Mouse (Mus musculus) layer of hippocampus, adult 11-12 months (tissue): ENCODE data around the gene Caskin1.
A peak's percentile ranks its signal among the peaks of the same experiment; 100 is the strongest.
"Not testable (repeated sequence)": the region's sequence is repeated elsewhere in the genome, so short reads cannot be mapped to it uniquely, and the experiment has no call there.

Experiments
- DNase-seq: peaks from one replicate; pipeline ENCODE4 v3.0.0; 2022; ENCODE audit warnings: low spot score

Caskin1 gene

DNA sequence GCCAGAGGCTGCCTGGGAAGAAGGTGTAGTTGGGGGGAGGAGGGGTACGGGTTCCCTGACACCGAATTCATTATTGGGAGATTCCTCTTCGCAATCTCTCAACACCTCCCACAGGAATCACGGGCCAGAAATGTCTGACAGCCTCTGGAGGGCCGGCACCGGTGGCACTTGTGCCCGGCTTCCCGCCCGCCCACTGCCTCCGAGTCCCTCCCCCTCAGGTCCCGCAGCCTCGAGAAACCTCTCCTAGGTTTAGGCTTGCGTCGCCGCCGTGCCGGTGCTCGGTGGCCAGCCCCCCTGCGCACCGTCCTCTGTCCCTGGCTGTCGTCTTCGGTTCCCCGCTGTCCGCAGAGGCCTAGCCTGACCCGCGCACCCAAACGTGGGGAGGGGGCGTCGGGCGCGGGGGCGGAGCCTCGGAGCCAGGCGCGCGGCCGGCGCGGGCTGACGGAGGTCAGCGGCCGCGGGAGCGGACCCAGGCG is at the start of gene Caskin1:
Gene Caskin1, plus strand, starts transcription at position 416 of the 476 bp plus-strand sequence.
- DNase-seq: no peak

DNA sequence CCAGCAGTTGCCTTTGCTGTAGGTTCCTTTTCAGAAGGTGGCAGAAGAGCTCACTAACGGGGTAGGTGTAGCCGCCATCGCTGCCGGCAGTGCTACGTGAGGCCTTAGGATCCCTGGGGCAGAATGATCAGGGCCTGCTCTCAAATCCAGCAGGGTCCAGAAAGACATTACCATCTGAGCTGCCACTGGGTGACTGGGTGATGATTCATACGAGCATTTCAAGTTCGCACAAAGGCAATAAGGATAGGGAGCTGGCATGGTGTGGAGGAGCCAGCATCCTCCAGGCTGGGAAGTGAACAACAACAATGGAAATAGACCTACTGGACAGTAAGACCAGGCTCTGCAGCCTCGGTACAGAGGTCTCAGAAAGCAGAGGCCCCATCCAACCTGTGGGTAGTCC is 48.0 kb upstream of the Caskin1 start:
- DNase-seq: no peak

DNA sequence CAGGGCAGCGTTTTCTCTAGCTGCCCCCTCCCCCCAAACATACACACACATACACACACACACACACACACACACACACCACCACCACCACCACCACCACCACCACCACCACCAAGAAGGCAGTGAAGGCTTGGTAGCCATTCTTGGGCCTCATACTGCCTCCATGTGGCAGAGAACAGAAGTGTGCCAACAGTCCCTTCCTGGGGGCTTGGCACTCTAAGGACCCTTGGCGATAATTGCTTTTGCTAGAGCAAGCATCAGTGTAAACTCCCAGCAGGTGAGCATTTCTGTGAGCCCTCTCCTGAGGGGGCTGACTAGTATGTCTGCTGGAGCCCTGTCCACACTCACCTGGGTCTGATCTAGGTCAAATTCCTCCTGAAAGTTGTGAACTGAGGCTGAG is 47.3 kb upstream of the Caskin1 start:
- no peak for DNase-seq

DNA sequence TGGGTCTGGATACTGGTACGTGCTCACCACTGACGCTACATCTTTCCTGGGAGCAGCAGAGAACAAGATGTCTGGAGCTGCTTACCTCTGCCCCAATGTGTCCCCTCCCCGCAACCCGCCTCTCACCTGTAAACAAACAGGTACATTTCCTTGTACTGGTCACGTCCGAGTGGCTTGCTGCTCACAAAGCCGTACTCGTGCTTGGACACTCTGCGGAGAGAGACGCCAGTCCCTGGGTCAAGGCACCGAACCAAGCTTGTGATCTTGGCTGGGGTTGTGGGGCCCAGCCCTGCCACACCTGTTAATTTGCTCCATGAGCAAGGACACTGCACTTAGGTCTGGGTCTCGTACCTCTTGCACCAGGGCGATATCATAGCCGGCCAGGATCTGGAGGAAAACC is 46.3 kb upstream of the Caskin1 start:
- no peak for DNase-seq

DNA sequence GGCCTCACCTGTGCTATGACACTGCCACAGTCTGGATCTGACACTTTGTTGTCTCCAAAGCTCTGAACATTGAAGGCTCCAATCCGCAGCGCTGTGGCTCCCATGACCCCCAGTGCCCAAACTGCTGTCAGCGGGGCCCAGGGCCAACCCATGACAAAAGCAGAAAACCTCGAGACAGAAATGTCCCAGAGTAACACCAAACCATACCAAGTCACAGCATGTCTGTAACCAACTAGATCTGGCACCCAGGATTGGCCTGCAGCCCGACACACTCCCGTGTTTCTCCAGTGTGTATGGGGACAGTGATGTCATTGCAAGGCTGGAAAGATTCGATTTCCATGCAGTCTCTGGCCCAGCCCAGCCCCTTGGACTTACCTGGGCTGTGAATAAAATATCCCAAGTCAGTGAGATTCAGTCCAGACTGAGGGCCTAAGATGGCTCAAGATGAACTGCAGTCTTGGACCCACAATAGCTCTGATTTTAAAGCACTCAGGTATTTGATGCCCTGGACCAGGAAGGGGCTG is 45.7 kb upstream of the Caskin1 start, which contains the start of gene Dnase1l2:
Gene Dnase1l2, minus strand, starts transcription at position 474 of the 524 bp plus-strand sequence.
- no peak for DNase-seq

DNA sequence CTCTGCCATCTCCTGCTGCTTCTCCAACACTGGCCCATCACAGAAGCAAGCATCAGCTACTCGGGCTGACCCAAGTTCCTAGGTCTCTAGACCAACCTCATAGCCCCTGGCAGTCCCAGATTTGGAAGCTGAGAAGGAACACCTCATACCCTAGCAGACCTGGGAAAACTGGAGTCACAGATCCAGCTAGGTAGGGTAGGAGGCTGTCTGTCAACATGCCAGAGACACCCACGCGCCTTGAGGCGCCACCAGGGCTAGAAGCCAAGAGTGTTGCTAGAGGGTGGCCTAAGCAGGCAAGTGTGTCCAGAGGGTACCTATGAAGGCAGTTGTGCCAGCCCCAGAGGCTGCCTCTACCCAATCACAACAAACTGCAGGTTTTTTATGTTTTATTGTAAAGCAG is 45.0 kb upstream of the Caskin1 start:
- peak; percentile 48 for DNase-seq

DNA sequence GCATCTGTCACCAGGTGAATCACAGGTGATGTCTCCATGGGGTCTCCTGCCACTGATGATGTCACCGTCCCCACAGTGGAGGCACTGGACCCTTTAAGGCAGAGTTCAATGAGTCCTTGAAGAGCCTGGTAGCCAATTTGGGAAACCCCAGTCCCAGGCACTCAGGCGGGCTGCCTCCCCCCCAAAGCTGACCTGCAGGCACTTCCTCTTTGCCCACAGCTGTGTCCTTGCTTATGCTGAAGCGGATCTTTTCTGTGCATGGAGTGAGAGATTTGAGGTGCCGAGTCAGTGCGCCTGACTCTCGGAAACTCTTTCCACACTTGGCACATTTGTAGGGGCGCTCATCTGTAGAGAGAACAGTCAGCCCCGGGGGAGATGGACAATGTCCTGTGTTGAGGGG is 41.8 kb upstream of the Caskin1 start:
- no peak for DNase-seq

DNA sequence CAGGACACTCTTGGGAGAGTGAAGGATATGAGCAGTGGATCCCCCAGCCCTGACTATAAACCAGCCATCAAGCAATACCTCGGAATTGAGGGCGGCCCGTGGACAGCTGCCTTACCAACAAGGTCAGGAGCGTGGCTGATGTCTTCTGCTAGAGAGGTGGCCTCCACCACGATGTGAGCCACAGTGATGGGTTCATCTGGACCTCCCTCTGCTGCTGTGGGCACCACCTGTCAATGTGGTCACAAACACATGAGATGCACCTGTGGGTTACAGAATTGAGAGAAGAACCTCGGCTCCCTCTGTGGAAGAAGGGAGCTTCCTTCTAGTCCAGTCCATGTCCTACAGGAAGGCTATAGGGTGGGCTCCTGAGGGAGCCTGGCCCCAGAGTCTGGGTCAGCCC is 38.9 kb upstream of the Caskin1 start:
- no peak for DNase-seq

DNA sequence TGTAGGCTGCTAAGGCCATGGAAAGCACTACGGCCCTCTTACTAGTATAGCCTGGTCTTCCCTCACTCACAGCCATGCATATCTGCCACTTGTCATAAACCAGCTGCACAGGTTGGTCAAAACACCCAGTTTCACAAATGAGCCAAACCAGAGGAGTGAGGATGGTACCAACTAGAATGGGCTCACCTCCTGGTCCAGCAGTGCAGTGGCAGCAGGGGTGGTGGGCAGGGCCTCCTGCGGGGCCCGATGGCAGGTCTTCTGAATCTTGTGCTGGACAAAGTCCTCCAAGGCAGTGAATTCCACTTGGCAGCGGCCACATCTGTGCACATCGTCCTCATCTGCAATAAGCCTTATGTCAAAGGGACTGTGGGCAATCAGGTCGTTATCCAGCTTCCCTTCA is 37.2 kb upstream of the Caskin1 start:
- no peak for DNase-seq

DNA sequence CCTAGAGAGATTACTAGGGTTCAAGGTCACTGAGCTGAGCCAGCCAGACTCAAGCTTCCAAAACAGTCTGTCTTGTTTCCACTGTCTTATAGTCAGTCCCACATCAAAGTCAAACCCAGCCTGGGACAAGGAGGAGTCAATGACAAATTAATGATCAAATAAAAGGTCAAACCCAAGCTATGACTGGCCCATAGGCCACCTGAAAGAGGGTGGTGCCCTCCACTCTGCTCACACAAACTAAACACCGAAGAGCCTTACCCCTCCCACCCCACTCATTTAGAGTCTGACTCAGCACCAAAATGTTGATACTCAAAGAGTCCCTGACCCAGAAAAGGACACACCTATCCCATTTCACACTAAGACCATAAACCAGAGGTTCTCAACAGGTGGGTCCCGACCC is 35.0 kb upstream of the Caskin1 start:
- no peak for DNase-seq

DNA sequence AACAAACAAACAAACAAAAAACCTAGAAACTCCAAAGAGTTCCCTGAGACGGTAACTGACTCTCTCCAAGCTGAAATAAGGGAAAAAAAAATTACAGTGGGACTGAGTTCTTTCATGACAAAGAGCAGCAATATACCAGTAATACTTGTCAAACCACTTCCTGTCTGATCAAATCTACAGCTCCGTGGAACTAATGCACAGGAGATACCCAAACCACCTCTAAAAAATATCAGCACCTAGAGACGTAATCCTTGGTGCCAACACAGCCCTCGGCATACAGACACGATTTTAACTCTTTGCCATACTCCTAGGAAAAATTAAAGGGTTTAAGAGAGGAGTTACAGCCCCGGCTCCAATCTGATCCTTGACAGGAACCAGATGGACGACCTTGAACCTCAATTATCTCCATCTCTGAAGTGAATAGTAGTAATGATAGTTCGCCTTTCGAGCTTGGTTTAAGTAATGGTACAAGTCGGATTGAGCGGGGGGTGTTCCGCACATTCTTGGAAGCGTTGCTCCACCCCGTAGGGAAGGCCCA is 34.1 kb upstream of the Caskin1 start:
- DNase-seq: no peak

DNA sequence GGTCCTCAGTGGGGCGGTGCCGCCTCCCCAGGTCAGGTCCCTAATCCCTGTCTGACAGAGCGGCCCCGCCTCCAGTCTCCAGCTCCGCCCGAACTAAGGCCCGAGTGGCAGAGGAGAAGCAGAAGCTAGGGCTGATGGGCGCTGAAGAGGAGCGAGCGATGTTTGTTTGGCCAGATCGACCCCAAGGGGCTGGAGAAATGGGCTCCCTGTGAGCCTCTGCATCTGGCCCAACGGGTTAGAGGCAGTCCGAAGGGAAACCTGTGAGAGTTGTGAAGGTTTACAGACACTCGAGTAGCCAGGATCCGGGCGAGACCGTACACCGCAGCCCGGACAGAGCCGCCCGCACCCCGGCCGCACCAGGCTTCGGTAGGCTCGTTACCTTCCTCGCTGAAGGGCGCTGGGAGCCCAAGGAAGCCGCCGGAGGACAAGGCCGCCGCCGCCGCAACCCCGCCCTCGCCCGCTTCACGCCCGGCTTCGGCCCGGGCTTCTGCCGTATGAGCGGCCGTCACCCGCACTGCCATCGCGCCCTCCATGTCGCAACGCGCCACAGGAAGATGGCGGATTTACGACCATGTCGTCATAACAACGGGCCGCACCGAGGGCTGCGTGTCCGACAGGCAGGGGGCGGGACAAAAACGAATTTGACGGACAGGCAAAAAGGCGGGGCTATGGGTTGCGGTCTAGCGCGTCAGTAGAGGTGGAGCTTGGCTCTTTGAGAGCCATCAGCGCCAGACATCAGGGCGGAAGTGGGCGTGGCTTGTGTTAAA is 33.5 kb upstream of the Caskin1 start:
- DNase-seq: peak; percentile 99

DNA sequence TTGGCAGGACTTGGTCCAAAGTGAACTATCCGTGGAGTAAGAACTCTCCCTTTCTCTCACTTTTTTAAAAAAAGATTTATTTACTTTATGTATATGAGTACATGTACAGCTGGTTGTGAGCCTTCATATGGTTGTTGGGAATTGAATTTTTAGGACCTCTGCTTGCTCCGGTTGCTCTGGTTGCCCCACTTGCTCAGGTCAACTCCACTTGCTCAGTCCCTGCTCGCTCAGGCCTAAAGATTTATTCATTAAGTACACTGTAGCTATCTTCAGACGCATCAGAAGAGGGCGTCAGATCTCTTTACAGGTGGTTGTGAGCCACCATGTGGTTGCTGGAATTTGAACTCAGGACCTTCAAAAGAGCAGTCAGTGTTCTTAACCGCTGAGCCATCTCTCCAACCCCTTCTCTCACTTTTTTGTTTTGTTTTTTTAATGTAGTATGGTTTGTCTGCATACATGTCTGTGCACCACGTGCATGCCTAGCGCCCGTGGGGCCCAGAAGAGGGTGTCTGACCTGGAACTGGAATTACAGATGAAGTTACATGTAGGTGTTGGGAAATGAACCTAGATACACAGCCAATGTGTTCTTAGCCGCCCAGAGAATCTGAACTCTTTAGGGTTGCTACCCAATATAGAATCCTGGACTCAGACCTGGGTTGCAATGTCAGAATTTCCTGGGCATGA is 32.7 kb upstream of the Caskin1 start:
- DNase-seq: not testable (repeated sequence)

DNA sequence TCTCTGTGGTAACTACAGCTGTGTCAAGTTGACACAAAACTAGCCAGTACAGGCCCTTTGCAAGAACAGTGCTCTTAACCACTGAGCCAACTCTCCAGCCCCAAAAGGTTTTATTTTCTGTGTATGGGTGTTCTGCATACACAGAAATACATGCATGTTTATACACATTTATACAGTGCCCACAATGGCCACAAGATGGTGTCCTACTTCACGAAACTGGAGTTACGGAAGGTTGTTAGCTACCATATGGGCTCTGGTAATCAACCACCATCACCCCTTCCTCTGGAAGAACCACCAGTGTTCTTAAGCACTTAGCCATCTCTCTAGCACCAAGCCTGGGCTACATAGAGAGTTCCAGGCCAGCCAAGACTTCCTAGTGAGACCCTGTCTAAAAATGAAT is 26.8 kb upstream of the Caskin1 start:
- DNase-seq: no peak

DNA sequence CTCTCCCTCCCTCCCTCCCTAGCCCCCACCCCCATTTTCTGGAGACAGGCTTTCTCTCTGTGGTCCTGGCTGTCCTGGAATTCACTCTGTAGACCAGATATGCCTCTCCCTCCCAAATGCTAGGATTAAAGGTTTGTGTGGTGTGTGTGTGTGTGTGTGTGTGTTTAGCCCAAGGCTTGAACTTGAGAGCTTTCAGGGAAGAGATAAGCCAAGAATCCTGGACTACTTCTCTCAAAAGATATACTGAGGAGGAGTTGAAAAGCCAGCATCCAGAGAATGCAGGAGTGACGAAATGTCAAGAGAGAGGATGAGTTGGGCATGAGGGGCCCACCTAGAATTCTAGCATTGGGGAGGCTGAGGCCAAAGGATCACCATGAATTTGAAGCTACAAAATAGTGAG is 25.5 kb upstream of the Caskin1 start:
- no peak for DNase-seq

DNA sequence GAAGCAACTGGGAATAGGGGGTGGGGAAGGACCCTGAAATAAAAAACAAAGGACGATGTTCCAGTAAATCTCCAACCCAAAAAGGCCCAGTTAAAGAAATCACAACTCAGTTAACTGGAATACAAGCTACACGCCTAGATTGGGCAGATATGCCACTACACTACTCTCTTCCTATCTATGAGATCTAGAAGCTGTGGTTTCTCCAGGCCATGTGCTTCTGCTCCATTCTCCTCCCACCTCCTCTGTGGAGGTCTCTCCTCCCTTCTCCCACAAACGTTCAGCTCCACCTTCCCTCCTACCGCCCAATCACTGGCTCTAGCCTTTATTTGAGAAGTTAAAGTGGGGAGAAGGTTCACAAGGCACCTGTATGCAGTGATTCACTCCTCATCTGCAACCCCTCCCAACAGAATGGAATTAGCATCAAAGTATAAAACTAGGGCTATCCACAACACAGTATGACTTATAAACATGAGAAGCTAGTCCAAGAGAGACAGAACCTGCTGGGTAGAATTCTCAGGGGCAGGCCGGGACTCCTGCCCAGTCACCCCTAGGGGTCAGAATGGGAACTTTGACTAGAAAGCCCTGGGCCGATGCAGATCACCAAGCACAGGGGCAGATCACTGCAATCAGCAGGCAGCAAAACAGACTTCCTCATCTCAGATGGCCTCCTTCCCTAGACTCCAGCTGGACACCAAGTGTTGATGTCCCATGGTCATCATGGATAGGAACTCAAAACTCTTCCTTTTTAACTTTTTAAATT is 24.8 kb upstream of the Caskin1 start:
- DNase-seq: no peak

DNA sequence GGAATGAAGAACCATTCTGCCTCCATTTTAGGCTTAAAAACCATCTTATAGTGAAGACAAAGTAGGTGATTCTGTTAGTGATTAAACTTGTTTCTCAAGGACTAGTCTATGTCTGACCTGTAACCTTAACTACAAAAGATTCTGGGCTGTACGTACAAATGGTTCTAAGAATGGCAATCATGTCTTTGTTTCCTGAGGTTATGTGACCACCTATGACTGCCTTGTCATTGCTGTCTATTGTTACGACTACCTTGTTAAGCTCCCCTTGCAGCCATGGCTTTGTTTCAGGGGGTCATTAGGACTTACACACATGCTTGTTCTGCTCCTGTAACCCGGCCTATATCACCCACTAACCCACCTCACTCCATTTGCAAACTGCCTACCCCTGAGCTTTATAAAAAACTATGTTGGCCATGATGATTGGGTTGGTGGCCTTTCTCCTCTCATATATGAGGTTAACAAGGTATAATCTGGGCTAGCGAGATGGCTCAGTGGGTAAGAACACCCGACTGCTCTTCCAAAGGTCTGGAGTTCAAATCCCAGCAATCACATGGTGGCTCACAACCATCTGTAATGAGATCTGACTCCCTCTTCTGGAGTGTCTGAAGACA is 19.7 kb upstream of the Caskin1 start:
- DNase-seq: no peak

DNA sequence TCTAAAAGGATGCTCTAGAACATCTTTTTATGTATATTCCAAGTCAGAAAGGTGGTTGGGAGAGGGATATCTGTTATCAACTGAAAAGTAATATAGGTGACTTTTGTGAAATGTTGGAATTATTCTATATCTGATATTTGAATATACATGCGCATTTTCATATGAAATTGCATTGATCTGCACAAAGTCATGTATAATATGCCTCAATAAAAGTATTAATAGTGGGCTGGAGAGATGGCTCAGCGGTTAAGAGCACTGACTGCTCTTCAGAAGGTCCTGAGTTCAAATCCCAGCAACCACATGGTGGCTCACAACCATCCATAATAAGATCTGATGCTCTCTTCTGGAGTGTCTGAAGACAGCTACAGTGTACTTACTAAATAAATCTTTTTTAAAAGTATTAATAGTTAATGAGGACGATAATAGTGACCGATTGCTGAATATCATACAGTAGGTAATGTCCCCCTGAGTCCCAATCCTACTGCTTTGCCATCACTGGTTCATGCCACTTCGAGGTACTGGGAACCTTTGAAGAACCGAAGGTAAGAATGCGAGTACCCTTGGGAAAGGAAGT is 19.0 kb upstream of the Caskin1 start:
- DNase-seq: no peak

DNA sequence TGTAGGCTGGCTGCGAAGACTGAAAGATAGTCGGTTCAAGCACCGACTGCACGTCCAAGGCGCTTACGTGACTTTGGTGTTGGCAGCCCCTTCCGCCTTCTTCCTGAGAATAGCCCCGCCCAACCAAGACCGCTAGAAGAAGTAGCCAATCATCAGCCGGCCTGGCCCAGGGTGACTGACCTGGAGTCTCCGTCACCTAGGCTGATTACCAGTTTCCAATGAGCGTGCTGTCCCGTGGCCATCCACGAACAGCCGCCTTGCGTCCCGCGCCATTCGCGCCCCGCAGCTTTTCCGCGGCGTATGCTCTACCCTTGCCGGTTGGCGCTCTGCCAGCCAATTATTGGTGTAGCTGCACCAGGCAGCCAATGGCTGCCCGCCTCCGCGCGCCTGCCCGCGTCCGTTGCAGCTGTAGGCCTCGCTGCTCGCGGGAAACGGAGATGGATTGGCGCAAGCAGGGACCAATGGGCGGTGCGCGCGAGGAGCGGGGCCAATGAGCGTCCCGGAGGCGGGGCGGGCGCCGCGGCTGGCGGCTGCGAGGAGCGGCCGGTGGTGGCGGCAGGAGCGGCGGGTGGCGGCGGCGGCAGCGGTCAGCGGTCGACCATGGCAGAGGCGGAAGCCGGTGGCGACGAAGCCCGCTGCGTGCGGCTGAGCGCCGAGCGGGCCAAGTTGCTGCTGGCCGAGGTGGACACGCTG is 18.3 kb upstream of the Caskin1 start, which contains the start of the genes E4f1 and Pgp:
Gene E4f1, minus strand, starts transcription at position 404 of the 693 bp plus-strand sequence.
Gene Pgp, plus strand, starts transcription at position 483 of the 693 bp plus-strand sequence.
- DNase-seq: peak; percentile 99

DNA sequence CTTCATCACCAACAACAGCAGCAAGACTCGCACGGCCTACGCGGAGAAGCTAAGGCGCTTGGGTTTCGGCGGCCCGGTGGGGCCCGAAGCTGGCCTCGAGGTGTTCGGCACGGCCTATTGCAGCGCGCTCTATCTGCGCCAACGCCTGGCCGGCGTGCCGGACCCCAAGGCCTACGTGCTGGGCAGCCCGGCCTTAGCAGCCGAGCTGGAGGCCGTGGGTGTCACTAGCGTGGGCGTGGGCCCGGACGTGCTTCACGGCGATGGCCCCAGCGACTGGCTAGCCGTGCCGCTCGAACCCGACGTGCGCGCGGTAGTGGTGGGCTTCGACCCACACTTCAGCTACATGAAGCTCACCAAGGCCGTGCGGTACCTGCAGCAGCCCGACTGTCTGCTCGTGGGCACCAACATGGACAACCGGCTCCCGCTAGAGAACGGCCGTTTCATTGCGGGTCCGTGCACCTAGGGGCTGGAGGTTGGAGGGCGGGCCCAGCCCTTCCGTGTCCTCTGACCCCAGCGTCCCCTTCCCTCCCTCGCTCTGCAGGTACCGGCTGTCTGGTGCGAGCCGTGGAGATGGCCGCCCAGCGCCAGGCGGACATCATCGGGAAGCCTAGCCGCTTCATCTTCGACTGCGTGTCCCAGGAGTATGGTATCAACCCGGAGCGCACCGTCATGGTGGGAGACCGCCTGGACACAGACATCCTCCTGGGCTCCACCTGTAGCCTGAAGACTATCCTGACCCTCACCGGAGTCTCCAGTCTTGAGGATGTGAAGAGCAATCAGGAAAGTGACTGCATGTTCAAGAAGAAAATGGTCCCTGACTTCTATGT is 17.5 kb upstream of the Caskin1 start:
- peak; percentile 24 for DNase-seq
